Mouse (Mus musculus) heart, embryonic 13.5 days (tissue): Measurements from ENCODE around the gene Ripor2. TPM values are rescaled to one million over a fixed set of nuclear protein-coding genes. Genes with fewer than 3 reads are reported as not detected.
A peak's percentile ranks its signal among the peaks of the same experiment; 100 is the strongest.

Experiments
- ATAC-seq: fragments of 200-750 bp; cut with Nextera tagmentation; 2 replicates; pipeline ENCODE4 v1.8.0; 2017; ENCODE audit warnings: moderate TSS enrichment; ENCODE audit not compliant: insufficient number of reproducible peaks, low FRiP score, low TSS enrichment; ENCODE audit errors: extremely low read depth
- H3K27ac ChIP-seq: fragments of 300-500 bp; sonication (generic); replicated peaks from 2 replicates; pipeline ENCODE4 v1.5.1; 2015; ENCODE audit warnings: moderate library complexity, mild to moderate bottlenecking, inconsistent platforms
- H3K27me3 ChIP-seq: fragments of 300-500 bp; sonication (generic); replicated peaks from 2 replicates; pipeline ENCODE4 v1.6.1; 2015; ENCODE audit warnings: mild to moderate bottlenecking, inconsistent platforms
- H3K36me3 ChIP-seq: fragments of 300-500 bp; sonication (generic); 2 replicates; pipeline ENCODE4 v1.6.1; 2015; ENCODE audit warnings: mild to moderate bottlenecking, inconsistent platforms
- H3K4me1 ChIP-seq: fragments of 300-500 bp; sonication (generic); 2 replicates; pipeline ENCODE4 v1.6.1; 2015; ENCODE audit warnings: inconsistent platforms
- H3K4me2 ChIP-seq: fragments of 300-500 bp; sonication (generic); 2 replicates; pipeline ENCODE4 v1.6.1; 2015; ENCODE audit warnings: inconsistent platforms, mild to moderate bottlenecking, moderate library complexity
- H3K4me3 ChIP-seq: fragments of 300-500 bp; sonication (generic); 2 replicates; pipeline ENCODE4 v1.5.1; 2015; ENCODE audit warnings: moderate library complexity, mild to moderate bottlenecking, inconsistent platforms
- H3K9ac ChIP-seq: fragments of 300-500 bp; sonication (generic); 2 replicates; pipeline ENCODE4 v1.6.1; 2015; ENCODE audit warnings: inconsistent platforms, mild to moderate bottlenecking, moderate library complexity
- H3K9me3 ChIP-seq: fragments of 300-500 bp; sonication (generic); 2 replicates; pipeline ENCODE4 v1.6.1; 2016; ENCODE audit warnings: inconsistent platforms
- WGBS: fragments of 180-500 bp; shearing (Covaris S2); methylation state at CpG from one replicate; pipeline ENCODE4 v1.1.7; 2015; ENCODE audit warnings: mixed read lengths; 5-methylcytosine and 5-hydroxymethylcytosine counted together
- polyA plus RNA-seq: library from polyadenylated mRNA; unstranded; fragments of >200 nt; fragmentation: Nextera tagmentation; extraction: Ambion mirVana; gene quantifications from 2 replicates; pipeline ENCODE4 v1.2.1, GENCODE M21; 2015

Gene Ripor2
- polyA plus RNA-seq, 1 experiment from 2014 or later, result 10.8 TPM

DNA sequence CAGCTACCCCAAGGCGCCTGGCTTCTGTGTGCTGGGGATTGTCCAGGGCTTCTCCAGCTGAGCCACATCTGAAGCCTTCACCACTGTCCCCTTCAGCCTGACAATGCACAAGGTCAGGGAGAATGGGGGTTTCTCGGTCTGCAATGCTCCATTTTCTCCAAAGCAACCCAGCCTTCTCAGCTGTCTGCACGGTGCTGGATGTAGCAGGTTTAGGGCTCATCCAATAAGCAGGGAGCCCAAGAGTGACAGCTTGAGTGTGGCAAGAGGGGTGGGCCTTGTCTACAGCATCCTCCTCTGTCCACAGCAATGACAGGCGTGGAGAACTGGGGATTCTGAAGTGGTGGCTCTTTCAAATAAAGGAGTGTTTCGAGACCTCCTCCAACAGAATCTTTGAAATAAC is 23.8 kb downstream of the Ripor2 start:
- 65% methylated on average over 5 of the region's 5 CpGs for WGBS
- Histone ChIP-seq H3K9ac (0 out of 2 replicates have a peak overlapping the region, but pooled peaks have one; percentile 71), H3K27me3 (no peaks in the 10 kb centered on the region), H3K9me3 (no peaks in the 10 kb centered on the region), H3K27ac (no peak overlapping the region; the same call in 1 of the 2 replicates), H3K4me1 (peaks cover 45% of the 10 kb centered on the region), H3K36me3 (no peaks in the 10 kb centered on the region), H3K4me3 (no peak overlapping the region), H3K4me2 (no peak overlapping the region)
- ATAC-seq, result no peak

DNA sequence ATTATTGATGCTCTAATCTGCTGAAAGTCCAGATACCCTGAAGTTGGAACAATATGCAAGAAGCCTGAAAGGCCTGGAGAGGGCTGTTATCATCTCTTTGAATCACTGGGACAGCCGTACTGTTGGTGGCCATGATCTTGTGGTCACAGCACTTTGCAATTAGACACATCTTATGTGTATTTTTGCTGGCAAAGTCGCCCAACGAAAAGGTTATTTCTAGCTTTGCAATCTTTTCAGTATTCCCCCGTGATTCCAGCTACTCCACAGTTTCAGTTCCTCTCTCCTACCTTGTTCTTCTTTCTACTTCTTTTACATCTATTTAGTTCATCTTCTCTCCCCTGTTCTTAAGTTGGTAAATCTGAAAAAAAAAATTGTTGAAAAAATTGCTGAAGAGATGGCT is 26.0 kb downstream of the Ripor2 start:
- no peaks in the 10 kb centered on the region for H3K27me3 ChIP-seq
- H3K27ac ChIP-seq, result no peak overlapping the region
- no peaks in the 10 kb centered on the region for H3K36me3 ChIP-seq
- H3K4me1 ChIP-seq, result peaks cover 31% of the 10 kb centered on the region
- no peak overlapping the region for H3K9ac ChIP-seq
- 75% methylated on average over 4 of the region's 4 CpGs for WGBS
- H3K9me3 ChIP-seq, result no peaks in the 10 kb centered on the region
- H3K4me3 ChIP-seq, result no peak overlapping the region
- H3K4me2 ChIP-seq, result no peak overlapping the region
- ATAC-seq, result no peak

DNA sequence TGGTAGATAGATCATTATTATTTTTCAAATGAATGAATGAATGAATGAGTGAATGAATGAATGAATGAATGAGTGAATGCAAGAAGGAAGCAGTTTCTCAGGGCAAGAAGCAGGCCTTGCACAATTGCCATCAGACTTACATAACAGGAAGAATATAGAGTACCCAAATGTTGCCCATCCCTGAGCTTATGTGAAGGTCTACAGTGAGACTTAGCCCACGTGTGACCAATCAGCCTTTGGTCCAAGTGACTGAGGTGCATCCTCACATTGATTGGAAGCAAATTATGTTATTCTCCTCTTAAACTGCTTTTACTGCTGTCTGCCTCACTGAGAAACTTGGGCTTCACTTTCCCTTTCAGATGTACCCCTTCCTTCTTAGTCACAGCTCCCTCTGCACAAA is 26.7 kb downstream of the Ripor2 start:
- no peaks in the 10 kb centered on the region for H3K9me3 ChIP-seq
- H3K36me3 ChIP-seq, result no peaks in the 10 kb centered on the region
- WGBS, result 74% methylated on average over 1 of the region's 1 CpGs
- no peaks in the 10 kb centered on the region for H3K27me3 ChIP-seq
- peaks cover 23% of the 10 kb centered on the region for H3K4me1 ChIP-seq
- no peak overlapping the region for H3K4me2 ChIP-seq
- H3K9ac ChIP-seq, result no peak overlapping the region
- H3K4me3 ChIP-seq, result no peak overlapping the region
- no peak for ATAC-seq
- H3K27ac ChIP-seq, result no peak overlapping the region

DNA sequence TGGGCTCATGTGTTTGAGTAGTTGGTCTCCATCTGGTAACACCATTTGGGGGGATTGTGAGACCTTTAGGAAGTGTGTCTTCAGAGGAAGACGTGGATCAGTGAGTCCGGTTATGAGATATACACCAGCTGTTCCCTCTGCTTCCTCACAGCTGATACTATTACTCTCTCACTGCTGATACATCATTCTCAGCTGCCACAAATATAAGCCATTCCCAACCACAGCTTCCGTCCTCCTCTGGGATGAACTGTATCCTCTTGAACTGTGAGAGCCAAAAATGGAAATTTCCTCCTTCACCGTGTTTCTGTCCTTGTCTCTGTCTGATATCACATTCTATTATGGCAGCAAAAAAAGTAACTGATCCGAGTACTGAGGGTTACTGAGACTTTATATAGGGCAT is 28.9 kb downstream of the Ripor2 start:
- no peaks in the 10 kb centered on the region for H3K9me3 ChIP-seq
- no peak overlapping the region for H3K9ac ChIP-seq
- no peak for ATAC-seq
- no peak overlapping the region for H3K27ac ChIP-seq
- H3K27me3 ChIP-seq, result no peaks in the 10 kb centered on the region
- H3K36me3 ChIP-seq, result no peaks in the 10 kb centered on the region
- H3K4me2 ChIP-seq, result no peak overlapping the region
- no peak overlapping the region for H3K4me3 ChIP-seq
- 67% methylated on average over 5 of the region's 5 CpGs for WGBS
- H3K4me1 ChIP-seq, result peaks cover 12% of the 10 kb centered on the region

DNA sequence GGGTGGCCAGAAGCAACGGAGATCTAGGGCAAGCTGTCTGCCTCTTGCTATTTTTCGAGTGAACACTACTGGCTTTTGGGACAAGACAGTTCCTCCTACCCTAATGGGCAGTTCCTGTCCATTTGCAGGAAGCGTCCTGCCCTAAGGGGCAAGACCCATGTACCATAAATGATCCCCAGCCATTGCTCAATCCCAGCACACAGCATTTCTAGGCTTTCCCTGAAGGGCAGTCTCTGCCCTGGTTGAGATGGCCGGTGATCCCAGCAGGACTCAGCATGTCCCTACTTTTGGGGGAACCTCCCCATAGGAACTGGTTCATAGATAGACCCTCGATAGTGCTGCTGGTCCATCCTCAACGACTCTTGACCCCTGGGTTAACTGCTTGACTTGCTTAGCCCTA is 31.0 kb downstream of the Ripor2 start:
- H3K9me3 ChIP-seq, result no peaks in the 10 kb centered on the region
- no peak overlapping the region for H3K4me2 ChIP-seq
- no peak overlapping the region for H3K27ac ChIP-seq
- WGBS, result 80% methylated on average over 6 of the region's 6 CpGs
- H3K4me1 ChIP-seq, result peaks cover 25% of the 10 kb centered on the region
- ATAC-seq, result no peak
- no peak overlapping the region for H3K9ac ChIP-seq
- H3K36me3 ChIP-seq, result no peaks in the 10 kb centered on the region
- H3K4me3 ChIP-seq, result no peak overlapping the region
- no peaks in the 10 kb centered on the region for H3K27me3 ChIP-seq

DNA sequence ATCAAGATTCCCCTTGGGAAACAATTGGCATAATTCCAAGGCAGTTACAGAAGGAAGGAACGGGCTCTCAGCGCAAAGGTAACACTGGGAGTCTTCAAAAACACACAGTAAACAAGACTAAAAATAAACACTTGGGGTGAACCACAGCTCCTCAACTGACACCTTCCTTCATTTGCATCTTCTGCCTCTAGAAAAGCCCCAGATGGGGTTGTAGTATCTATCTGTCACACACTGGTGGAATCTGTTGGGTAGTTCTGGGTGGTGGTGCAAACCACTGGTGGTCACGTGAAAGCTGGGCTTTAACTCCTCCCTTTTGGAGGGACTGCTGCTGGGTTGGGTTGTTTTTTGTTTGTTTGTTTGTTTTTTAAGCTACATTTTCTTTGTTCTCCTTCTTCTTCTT is 31.4 kb downstream of the Ripor2 start:
- Histone ChIP-seq H3K9ac (no peak overlapping the region), H3K27ac (no peak overlapping the region), H3K4me2 (no peak overlapping the region), H3K36me3 (no peaks in the 10 kb centered on the region), H3K27me3 (no peaks in the 10 kb centered on the region), H3K4me1 (peaks cover 28% of the 10 kb centered on the region), H3K4me3 (no peak overlapping the region), H3K9me3 (no peaks in the 10 kb centered on the region)
- 68% methylated on average over 3 of the region's 3 CpGs for WGBS
- ATAC-seq, result no peak

DNA sequence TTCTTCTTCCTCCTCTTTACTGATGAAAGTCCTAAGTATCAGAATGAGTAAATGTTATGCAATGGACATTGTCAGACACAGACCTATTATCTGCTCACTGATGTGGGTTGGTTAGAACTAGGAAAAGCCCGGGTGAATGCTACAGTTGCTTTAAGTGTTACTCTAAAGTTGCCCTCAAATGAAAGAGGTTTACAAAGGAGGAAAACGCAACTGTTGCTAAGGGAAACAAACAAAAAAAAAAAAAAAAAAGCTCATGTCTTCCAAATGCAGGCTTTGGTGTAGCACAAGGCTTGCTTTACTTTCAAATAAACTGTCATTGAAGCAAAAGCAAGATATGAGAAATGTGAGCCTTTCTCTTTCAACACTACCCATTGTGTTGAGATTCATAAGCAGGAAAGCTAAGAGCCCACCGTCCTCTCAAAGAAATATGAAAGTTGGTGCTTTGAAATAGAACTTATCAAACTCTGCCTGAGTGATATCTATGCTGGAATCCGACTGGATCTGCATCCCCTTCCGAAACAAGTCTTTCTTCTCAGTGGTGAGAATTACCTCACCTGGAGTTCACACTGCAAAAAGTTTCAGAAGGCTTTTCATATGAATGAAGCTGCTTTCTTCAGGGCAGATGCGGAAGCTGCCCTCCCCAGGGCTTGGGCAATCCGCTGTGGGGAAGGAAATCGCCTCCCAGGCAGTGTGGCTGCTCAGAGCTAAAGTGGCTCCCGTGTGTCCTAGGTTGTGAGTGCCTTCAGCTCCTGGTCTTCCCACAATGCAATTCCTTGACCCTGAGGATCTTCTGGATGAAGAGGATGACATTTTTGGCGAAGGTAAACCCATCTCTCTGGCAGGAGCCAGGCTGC is 32.2 kb downstream of the Ripor2 start:
- 46% methylated on average over 10 of the region's 10 CpGs for WGBS
- no peak overlapping the region for H3K27ac ChIP-seq

DNA sequence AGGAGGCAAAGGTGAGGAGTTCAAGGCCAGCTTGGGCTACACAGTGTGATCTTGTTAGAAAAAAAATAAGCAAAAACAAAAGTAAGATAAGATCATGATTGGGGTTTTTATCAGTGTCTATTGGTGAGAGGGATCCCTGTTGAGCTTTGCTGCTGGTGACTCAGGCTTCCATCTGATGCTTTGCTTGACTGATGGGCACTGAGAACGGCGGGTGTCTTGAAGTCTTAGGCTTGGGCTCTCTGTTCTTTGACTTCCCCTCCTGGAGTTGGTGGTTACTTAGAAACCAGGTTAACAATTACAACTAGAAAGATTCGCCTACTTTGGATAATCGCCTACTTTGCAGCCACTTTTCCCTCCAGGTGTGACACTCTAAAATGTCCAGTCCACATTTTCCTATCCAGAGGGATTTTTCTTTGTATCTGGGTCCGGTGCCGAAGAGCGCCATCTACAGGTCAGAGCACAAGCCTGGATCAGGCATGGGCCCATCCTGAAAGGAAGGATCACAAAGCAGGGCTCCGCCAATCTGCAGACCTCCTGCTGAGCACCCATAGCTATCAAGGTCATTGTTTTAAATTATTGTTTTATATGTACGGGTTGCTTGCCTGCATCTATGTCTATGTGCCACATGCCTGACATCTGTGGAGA is 34.1 kb downstream of the Ripor2 start:
- WGBS, result 52% methylated on average over 9 of the region's 9 CpGs
- Histone ChIP-seq H3K27ac (no peak overlapping the region), H3K9ac (no peak overlapping the region), H3K4me2 (no peak overlapping the region), H3K9me3 (no peaks in the 10 kb centered on the region), H3K4me1 (peaks cover 44% of the 10 kb centered on the region), H3K27me3 (no peaks in the 10 kb centered on the region), H3K4me3 (no peak overlapping the region), H3K36me3 (no peaks in the 10 kb centered on the region)
- ATAC-seq, result no peak

More for the DNA sequence above, 32.2 kb downstream of the Ripor2 start:
- Histone ChIP-seq H3K9me3 (no peaks in the 10 kb centered on the region), H3K4me3 (no peak overlapping the region), H3K4me2 (no peak overlapping the region), H3K36me3 (no peaks in the 10 kb centered on the region), H3K27me3 (no peaks in the 10 kb centered on the region), H3K4me1 (peaks cover 28% of the 10 kb centered on the region), H3K9ac (no peak overlapping the region)
- no peak for ATAC-seq

DNA sequence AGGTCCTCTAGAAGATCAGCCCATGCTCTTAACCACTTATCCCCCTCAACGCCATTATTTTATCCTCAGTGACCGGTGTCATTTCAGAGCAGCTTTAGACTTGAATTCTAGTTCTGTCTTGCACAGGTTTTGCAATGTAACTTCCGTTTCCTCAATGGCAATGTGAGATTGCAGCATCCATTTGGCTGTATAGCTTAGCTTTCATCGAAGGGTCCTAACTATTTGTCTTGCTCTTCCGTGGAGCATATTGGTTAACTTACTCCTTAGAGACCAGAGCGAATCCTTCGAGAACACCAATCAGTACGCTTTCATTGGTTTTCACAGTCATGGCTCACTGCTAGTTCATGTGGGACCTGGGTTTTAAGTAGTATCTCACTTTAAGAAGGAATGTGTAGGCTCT is 34.7 kb downstream of the Ripor2 start:
- Histone ChIP-seq H3K36me3 (no peaks in the 10 kb centered on the region), H3K9ac (no peak overlapping the region), H3K27me3 (no peaks in the 10 kb centered on the region), H3K4me2 (no peak overlapping the region), H3K4me1 (peaks cover 48% of the 10 kb centered on the region), H3K4me3 (no peak overlapping the region), H3K27ac (no peak overlapping the region), H3K9me3 (no peaks in the 10 kb centered on the region)
- no peak for ATAC-seq
- 85% methylated on average over 8 of the region's 8 CpGs for WGBS

DNA sequence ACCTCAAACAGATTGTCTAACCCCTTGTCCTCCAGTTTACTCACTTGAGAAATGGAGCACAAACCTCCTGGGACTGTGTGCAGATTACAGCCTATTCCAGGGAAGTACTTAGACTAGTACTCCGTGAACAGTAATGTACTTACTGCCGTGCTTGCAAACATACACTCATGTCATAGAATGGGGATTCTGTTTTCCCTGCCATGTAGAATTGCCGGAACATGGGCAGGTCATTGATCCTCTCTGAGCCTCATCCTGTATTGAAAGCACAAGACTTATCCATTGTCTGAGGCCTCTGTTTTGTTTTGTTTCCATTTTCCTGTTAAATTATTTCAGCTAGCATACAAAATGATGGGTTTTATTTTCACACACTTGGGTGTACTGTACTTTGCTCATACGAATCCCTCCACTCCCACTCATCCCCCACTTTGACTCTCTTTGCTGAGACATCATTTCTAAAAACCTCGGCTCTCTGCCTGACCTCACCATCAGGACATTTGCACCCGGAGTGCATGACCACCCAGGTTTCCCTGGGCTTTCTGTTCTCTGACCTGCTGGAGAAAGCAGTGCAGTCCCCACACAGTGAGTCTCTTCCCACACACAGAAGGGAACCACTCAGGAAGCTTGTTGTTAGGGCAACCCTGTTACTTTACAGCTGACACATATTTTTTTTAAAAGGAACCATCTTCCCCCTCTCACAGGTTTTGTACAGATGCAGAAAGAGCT is 35.2 kb downstream of the Ripor2 start:
- Histone ChIP-seq H3K4me2 (no peak overlapping the region), H3K36me3 (no peaks in the 10 kb centered on the region), H3K27me3 (no peaks in the 10 kb centered on the region), H3K9ac (peak overlapping the region; percentile 33), H3K9me3 (no peaks in the 10 kb centered on the region), H3K4me3 (no peak overlapping the region), H3K4me1 (peaks cover 48% of the 10 kb centered on the region), H3K27ac (peak overlapping the region; percentile 28)
- 58% methylated on average over 6 of the region's 6 CpGs for WGBS
- ATAC-seq, result no peak

DNA sequence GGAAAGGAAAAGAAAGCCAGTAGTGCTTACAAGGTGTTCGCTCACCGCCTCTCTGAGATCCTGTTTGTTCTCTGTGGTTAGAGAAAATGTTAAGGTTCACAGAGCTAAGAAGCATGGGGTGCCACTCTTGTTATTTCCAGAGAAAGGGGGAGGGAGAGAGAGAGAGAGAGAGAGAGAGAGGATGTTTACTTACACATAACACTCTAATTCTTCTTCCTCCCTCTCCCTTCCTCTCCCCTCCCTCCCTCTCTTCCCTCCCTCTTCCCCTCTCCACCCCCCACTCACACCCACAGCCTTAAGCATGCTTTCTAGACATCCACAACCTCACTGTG is 35.8 kb downstream of the Ripor2 start:
- Histone ChIP-seq H3K27me3 (no peaks in the 10 kb centered on the region), H3K9me3 (no peaks in the 10 kb centered on the region), H3K4me3 (no peak overlapping the region), H3K9ac (peak overlapping the region; percentile 33; the same call in 1 of the 2 replicates), H3K4me2 (no peak overlapping the region), H3K36me3 (no peaks in the 10 kb centered on the region), H3K27ac (peak overlapping the region; percentile 28), H3K4me1 (peaks cover 48% of the 10 kb centered on the region)
- no peak for ATAC-seq
- 72% methylated on average over 2 of the region's 2 CpGs for WGBS
